In the genomic region with DNA sequence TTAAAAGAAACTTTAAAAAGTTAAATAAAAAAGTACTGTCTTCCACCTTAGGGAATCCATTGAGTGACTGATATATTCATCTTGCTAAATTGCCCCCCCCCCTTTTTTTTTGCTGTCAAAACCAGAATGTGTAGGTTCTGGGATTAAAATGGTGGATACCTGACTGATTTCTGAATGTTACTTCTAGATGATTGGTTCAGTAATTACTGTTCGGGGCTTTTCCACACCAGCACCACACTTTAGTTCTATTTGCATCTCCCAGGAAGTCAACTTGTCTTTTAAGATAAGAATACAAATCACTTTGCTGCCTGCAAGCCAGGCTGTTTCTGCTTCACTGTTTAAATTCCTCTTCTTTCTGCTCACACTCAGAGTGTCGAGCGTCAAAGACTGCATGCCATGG, we compare ENCODE assay signal across 40 mouse cellular contexts. TPM values are rescaled to one million over a fixed set of nuclear protein-coding genes. Genes with fewer than 3 reads are reported as not detected.
"Had no signal": no experiment of that assay in that cellular context is flagged by ENCODE, and none has a peak within 500 bp of the region (broad histone marks: within the 10 kb centered on the region; RNA-seq: fewer than 3 reads in every experiment).

No protein-coding gene starts in this region.

- H3K27me3 ChIP-seq: heart, embryonic 12.5 days; hindbrain, embryonic 12.5 days; intestine, embryonic 15.5 days; kidney, embryonic 15.5 days; limb, embryonic 13.5 days; limb, embryonic 15.5 days; liver, embryonic 12.5 days had no signal

- H3K4me1 ChIP-seq: heart, embryonic 10.5 days; hindbrain, embryonic 10.5 days; hindbrain, embryonic 12.5 days; intestine, embryonic 15.5 days; kidney, embryonic 15.5 days; limb, embryonic 13.5 days; limb, embryonic 15.5 days; liver, embryonic 12.5 days had no signal

- H3K27ac ChIP-seq: heart, embryonic 10.5 days; hindbrain, embryonic 10.5 days; hindbrain, embryonic 12.5 days; hindbrain, embryonic 14.5 days; intestine, embryonic 15.5 days; kidney, embryonic 15.5 days; kidney, postnatal 0 days; left cerebral cortex, adult 2 months; limb, embryonic 13.5 days; limb, embryonic 15.5 days; liver, embryonic 12.5 days; liver, embryonic 14.5 days had no signal

- H3K36me3 ChIP-seq: heart, embryonic 10.5 days; heart, embryonic 12.5 days; hindbrain, embryonic 10.5 days; hindbrain, embryonic 12.5 days; intestine, embryonic 15.5 days; kidney, embryonic 15.5 days; limb, embryonic 13.5 days; limb, embryonic 15.5 days; liver, embryonic 12.5 days had no signal

- ATAC-seq: hindbrain, embryonic 16.5 days; intestine, embryonic 15.5 days; intestine, postnatal 0 days; liver, embryonic 12.5 days had no signal

- DNase-seq: gastrocnemius, postnatal 10 days; gastrocnemius, postnatal 25 days; heart, adult 18-20 months; heart, postnatal 10 days; heart, postnatal 4 days; kidney, adult 18-20 months; kidney, adult 8-10 months; kidney, postnatal 14 days; kidney, postnatal 36 days had no signal

- H3K4me3 ChIP-seq: heart, embryonic 10.5 days; heart, embryonic 12.5 days; hindbrain, embryonic 10.5 days; hindbrain, embryonic 12.5 days; intestine, embryonic 15.5 days; kidney, embryonic 15.5 days; left cerebral cortex, adult 2 months; limb, embryonic 13.5 days; limb, embryonic 15.5 days; liver, embryonic 12.5 days had no signal

RNA-seq across cellular contexts. Expression of gene Retnlb, which starts 18.4 kb away (rescaled TPM):
- total RNA-seq: gastrocnemius, adult 18-20 months; gastrocnemius, postnatal 10 days; gastrocnemius, postnatal 25 days; gastrocnemius, postnatal 4 days; granulocyte monocyte progenitor cell, adult 5-6 weeks; heart, adult 18-20 months; heart, adult 8-10 months; heart, postnatal 10 days; heart, postnatal 25 days; heart, postnatal 4 days; layer of hippocampus, adult 18-20 months; layer of hippocampus, adult 8-10 months; layer of hippocampus, postnatal 10 days; layer of hippocampus, postnatal 25 days; left cerebral cortex, adult 2 months; left cerebral cortex, postnatal 14 days; left cerebral cortex, postnatal 36 days; liver, adult 2 months had no signal
- polyA plus RNA-seq: heart, embryonic 10.5 days; heart, embryonic 12.5 days; heart, embryonic 14.5 days; heart, embryonic 16.5 days; hindbrain, embryonic 10.5 days; hindbrain, embryonic 12.5 days; hindbrain, embryonic 14.5 days; hindbrain, embryonic 16.5 days; intestine, embryonic 15.5 days; kidney, embryonic 15.5 days; kidney, postnatal 0 days; limb, embryonic 11.5 days; limb, embryonic 13.5 days; limb, embryonic 15.5 days; liver, adult 2 months; liver, embryonic 12.5 days; liver, embryonic 14.5 days; liver, embryonic 16.5 days had no signal

RNA-seq across cellular contexts. Expression of gene Trat1, which starts 26.5 kb away (rescaled TPM):
- total RNA-seq: gastrocnemius, adult 18-20 months; gastrocnemius, postnatal 10 days; gastrocnemius, postnatal 25 days; gastrocnemius, postnatal 4 days; heart, adult 8-10 months; heart, postnatal 25 days; heart, postnatal 4 days; liver, adult 2 months had no signal
- polyA plus RNA-seq: heart, embryonic 10.5 days; heart, embryonic 12.5 days; heart, embryonic 14.5 days; hindbrain, embryonic 10.5 days; hindbrain, embryonic 12.5 days; kidney, embryonic 15.5 days; kidney, postnatal 0 days; limb, embryonic 11.5 days; limb, embryonic 13.5 days; liver, embryonic 12.5 days; liver, embryonic 14.5 days; liver, embryonic 16.5 days had no signal

RNA-seq across cellular contexts. Expression of gene Retnla, which starts 44.1 kb away (rescaled TPM):
- total RNA-seq: gastrocnemius, postnatal 4 days; granulocyte monocyte progenitor cell, adult 5-6 weeks; heart, postnatal 4 days; layer of hippocampus, adult 18-20 months; layer of hippocampus, adult 8-10 months; layer of hippocampus, postnatal 10 days; layer of hippocampus, postnatal 25 days; left cerebral cortex, adult 2 months; left cerebral cortex, postnatal 36 days had no signal
- polyA plus RNA-seq: heart, embryonic 10.5 days; heart, embryonic 12.5 days; heart, embryonic 14.5 days; hindbrain, embryonic 10.5 days; hindbrain, embryonic 12.5 days; hindbrain, embryonic 14.5 days; hindbrain, embryonic 16.5 days; intestine, embryonic 15.5 days; intestine, postnatal 0 days; kidney, embryonic 15.5 days; kidney, postnatal 0 days; limb, embryonic 11.5 days; limb, embryonic 13.5 days; limb, embryonic 15.5 days; liver, adult 2 months; liver, embryonic 12.5 days; liver, embryonic 14.5 days; liver, embryonic 16.5 days had no signal
